Mouse (Mus musculus) G1E (cell line): Measurements from ENCODE around the gene Elovl6. TPM values are rescaled to one million over a fixed set of nuclear protein-coding genes. Genes with fewer than 3 reads are reported as not detected.

Experiments used
- ATAC-seq: 2 replicates; pipeline ENCODE4 v1.8.0; 2016; ENCODE audit warnings: mild to moderate bottlenecking; ENCODE audit not compliant: insufficient number of reproducible peaks, poor library complexity, low FRiP score, severe bottlenecking; ENCODE audit errors: extremely low read depth
- DNase-seq: peaks from one replicate; pipeline ENCODE4 v3.0.0; 2012; ENCODE audit warnings: low spot score
- H3K27me3 ChIP-seq: 2 replicates; pipeline ENCODE4 v1.6.1; 2012; ENCODE audit warnings: mild to moderate bottlenecking, low read length, inconsistent platforms; ENCODE audit not compliant: insufficient read depth
- H3K36me3 ChIP-seq: replicated peaks from 2 replicates; pipeline ENCODE3; 2012; ENCODE audit warnings: mild to moderate bottlenecking, inconsistent platforms
- H3K4me1 ChIP-seq: 2 replicates; pipeline ENCODE4 v1.6.1; 2012; ENCODE audit warnings: low read depth, low read length, inconsistent platforms, mixed read lengths; ENCODE audit not compliant: insufficient read depth
- H3K4me3 ChIP-seq: 2 replicates; pipeline ENCODE4 v1.5.1; 2012; ENCODE audit warnings: low read depth, mild to moderate bottlenecking, inconsistent platforms, low read length, moderate library complexity, mixed read lengths
- H3K9me3 ChIP-seq: replicated peaks from 2 replicates; pipeline ENCODE4 v1.6.1; 2012; ENCODE audit warnings: inconsistent platforms
- CTCF ChIP-seq: IDR thresholded peaks from 2 replicates; pipeline ENCODE4 v1.5.1; 2012; ENCODE audit warnings: low read depth, low read length, inconsistent platforms, mixed read lengths
- GATA1 ChIP-seq: IDR thresholded peaks from 2 replicates; pipeline ENCODE4 v1.6.1; 2012; ENCODE audit warnings: borderline replicate concordance, low read length, inconsistent platforms, mixed read lengths
- GATA2 ChIP-seq: IDR thresholded peaks from 2 replicates; pipeline ENCODE4 v1.6.1; 2012; ENCODE audit warnings: low read depth, low read length, inconsistent platforms, borderline replicate concordance
- POLR2AphosphoS5 ChIP-seq: IDR thresholded peaks from 2 replicates; pipeline ENCODE4 v1.6.1; 2012; ENCODE audit warnings: low read depth, low read length, inconsistent platforms; ENCODE audit not compliant: insufficient replicate concordance
- TAL1 ChIP-seq: conservative IDR thresholded peaks from 2 replicates; pipeline ENCODE4 v1.6.1; 2012; ENCODE audit warnings: low read depth, low read length, inconsistent platforms, mixed read lengths
- polyA plus RNA-seq: library from polyadenylated mRNA; stranded (reverse); fragments of >175 nt; gene quantifications from 2 replicates; pipeline ENCODE4 v1.2.3, GENCODE M21; 2012
- total RNA-seq, 2 experiments: library from RNA; stranded (forward) in 1 of 2; stranded (reverse) in 1 of 2; fragments of 200-1000 nt in 1 of 2; fragments of >200 nt in 1 of 2; fragmentation: Nextera tagmentation in 1 of 2; gene quantifications; 2 replicates each; pipeline ENCODE4 v1.2.3; 2014 to 2017

The Elovl6 gene
- total and polyA plus RNA-seq, 3 experiments = 2.3 to 20.4 (median 20.4) TPM

GRCm38 (mm10) chr3:129621255-129621654 lies 89.1 kb downstream of the Elovl6 start:
- ATAC-seq (no peak), DNase-seq (no peak)
- Histone ChIP-seq H3K4me3 (no peak overlapping the region), H3K36me3 (peaks cover 78% of the 10 kb centered on the region), H3K9me3 (no peaks in the 10 kb centered on the region), H3K4me1 (no peaks in the 10 kb centered on the region), H3K27me3 (no peaks in the 10 kb centered on the region)
- TF ChIP-seq GATA1 = no peak
- no peak for TF ChIP-seq TAL1
- TF ChIP-seq GATA2 = no peak
- TF ChIP-seq CTCF = no peak
- no peak for TF ChIP-seq POLR2AphosphoS5

- no peak overlapping the region for H3K4me3 ChIP-seq
- no peak for DNase-seq
- peaks cover 76% of the 10 kb centered on the region for H3K36me3 ChIP-seq
- TF ChIP-seq CTCF = peak; percentile 21; the same call in 1 of the 2 replicates
- TF ChIP-seq GATA2 = no peak
- no peaks in the 10 kb centered on the region for H3K9me3 ChIP-seq
- no peaks in the 10 kb centered on the region for H3K27me3 ChIP-seq
- ATAC-seq = no peak
- H3K4me1 ChIP-seq = no peaks in the 10 kb centered on the region
Measured at GRCm38 (mm10) chr3:129622120-129622519, 90.0 kb downstream of the Elovl6 start.

DNA sequence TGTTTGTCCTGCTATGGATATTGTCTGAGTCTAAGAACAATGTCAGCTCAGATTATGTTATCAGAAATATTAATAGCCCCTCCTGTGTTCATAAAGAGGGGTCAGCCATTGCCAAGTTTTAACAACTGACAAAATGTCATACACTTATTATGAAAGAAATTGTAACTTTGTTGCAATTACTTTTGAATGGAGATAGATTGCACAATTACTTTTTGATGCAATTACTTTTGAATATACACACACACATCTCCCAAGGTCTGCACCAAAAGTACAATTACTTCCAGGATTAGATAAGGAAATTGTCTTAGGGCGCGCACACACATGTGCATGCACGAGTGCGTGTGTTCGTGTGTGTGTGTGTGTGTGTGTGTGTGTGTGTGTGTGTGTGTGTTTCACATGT lies 90.5 kb downstream of the Elovl6 start:
- TF ChIP-seq CTCF (no peak), GATA2 (no peak), POLR2AphosphoS5 (no peak), TAL1 (no peak), GATA1 (no peak)
- Histone ChIP-seq H3K27me3 (no peaks in the 10 kb centered on the region), H3K4me3 (no peak overlapping the region), H3K36me3 (peaks cover 76% of the 10 kb centered on the region), H3K4me1 (no peaks in the 10 kb centered on the region), H3K9me3 (no peaks in the 10 kb centered on the region)
- ATAC-seq = no peak
- DNase-seq = no peak

DNA sequence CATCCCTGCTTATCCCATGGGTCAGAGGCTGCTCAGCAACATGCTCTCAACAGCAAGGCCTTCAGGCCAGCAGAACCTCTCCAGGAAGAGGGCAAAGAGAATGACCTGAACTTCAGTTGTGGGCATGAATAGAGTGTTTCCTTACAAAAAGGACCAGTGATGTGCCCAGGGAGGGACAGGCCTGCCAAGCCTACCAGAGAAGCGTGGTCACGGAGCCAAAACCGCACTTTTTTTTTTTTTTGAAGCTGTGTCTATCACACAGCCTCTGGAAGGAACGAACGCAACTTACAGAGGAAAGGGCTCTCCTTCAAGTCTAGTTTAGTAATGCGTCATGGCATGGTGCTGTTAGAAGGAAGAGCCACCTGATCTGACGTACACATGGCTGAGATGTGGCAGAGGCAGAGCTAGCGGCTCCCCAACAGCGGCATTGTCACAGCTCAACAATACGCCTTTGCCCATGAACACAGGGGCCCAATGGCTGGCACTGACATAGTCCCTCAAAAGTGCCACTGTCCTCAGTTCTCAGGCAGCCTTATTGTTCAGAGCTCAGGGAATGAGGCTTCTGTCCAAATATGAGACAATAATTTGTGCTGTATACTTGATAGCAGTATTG lies 92.1 kb downstream of the Elovl6 start:
- no peak for TF ChIP-seq POLR2AphosphoS5
- TF ChIP-seq CTCF = no peak
- no peak for TF ChIP-seq TAL1
- no peaks in the 10 kb centered on the region for H3K4me1 ChIP-seq
- no peak overlapping the region for H3K4me3 ChIP-seq
- DNase-seq = no peak
- no peak for ATAC-seq
- peaks cover 76% of the 10 kb centered on the region for H3K36me3 ChIP-seq
- no peaks in the 10 kb centered on the region for H3K9me3 ChIP-seq
- H3K27me3 ChIP-seq = no peaks in the 10 kb centered on the region

DNA sequence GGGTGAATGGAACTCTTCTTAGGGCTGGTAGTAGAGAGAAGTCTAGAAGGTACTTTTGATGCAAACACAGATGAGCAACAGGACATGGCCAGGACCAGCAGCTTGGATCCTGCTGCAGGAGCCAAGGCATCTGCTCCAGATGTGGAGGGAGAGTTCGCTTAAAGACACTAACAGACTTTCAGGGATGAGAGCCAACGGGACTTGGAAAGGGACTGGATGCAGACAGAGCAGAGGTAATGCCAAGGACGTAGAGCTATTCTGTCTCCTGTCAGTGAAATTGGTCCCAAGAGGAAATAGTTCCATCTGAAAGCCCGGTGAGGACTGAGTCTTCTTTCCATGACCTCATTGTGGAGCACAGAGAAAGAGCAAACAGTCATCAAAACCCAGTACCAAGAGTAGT lies 95.1 kb downstream of the Elovl6 start:
- ATAC-seq = no peak
- Histone ChIP-seq H3K4me3 (no peak overlapping the region), H3K9me3 (no peaks in the 10 kb centered on the region), H3K27me3 (no peaks in the 10 kb centered on the region), H3K4me1 (no peaks in the 10 kb centered on the region; the same call in 1 of the 2 replicates), H3K36me3 (peaks cover 81% of the 10 kb centered on the region)
- DNase-seq = no peak
- no peak for TF ChIP-seq GATA2
- TF ChIP-seq CTCF = no peak
- no peak for TF ChIP-seq GATA1
- no peak for TF ChIP-seq POLR2AphosphoS5
- no peak for TF ChIP-seq TAL1

GRCm38 (mm10) chr3:129631018-129631417 lies 98.9 kb downstream of the Elovl6 start:
- Histone ChIP-seq H3K4me3 (no peak overlapping the region), H3K9me3 (no peaks in the 10 kb centered on the region), H3K27me3 (no peaks in the 10 kb centered on the region), H3K4me1 (peaks cover 10% of the 10 kb centered on the region), H3K36me3 (peaks cover 79% of the 10 kb centered on the region)
- TF ChIP-seq GATA1 = no peak
- no peak for TF ChIP-seq GATA2
- TF ChIP-seq TAL1 = no peak
- TF ChIP-seq POLR2AphosphoS5 = no peak
- TF ChIP-seq CTCF = no peak
- no peak for DNase-seq
- no peak for ATAC-seq

DNA sequence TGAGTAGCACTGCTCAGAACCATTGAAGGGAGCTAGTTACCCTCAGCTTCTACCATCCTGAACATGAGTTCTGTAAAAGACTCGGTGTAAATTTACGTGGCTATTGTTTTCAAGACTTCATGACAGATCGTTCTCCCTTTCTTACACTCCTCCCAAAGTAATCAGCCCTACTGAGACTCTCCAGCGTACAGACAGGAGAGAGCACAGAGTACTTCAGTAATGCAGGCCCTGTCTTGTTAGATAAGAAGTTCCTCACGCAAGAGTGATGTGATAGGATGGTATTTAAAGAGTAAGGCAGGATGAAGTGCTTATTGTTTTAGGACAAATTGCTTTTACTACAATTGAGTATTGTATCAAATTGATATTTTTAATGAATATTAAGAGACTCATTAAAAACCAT lies 99.7 kb downstream of the Elovl6 start:
- Histone ChIP-seq H3K27me3 (no peaks in the 10 kb centered on the region), H3K9me3 (no peaks in the 10 kb centered on the region), H3K36me3 (peaks cover 78% of the 10 kb centered on the region), H3K4me3 (no peak overlapping the region), H3K4me1 (peaks cover 10% of the 10 kb centered on the region)
- no peak for DNase-seq
- no peak for TF ChIP-seq CTCF
- TF ChIP-seq GATA2 = no peak
- TF ChIP-seq TAL1 = no peak
- TF ChIP-seq GATA1 = no peak
- TF ChIP-seq POLR2AphosphoS5 = no peak
- ATAC-seq = no peak
